Mouse (Mus musculus) heart, embryonic 16.5 days (tissue): ENCODE data around the gene Atp6v1g2. TPM values are rescaled to one million over a fixed set of nuclear protein-coding genes. Genes with fewer than 3 reads are reported as not detected.

Experiments used
- ATAC-seq: fragments of 200-750 bp; cut with Nextera tagmentation; replicated peaks from 2 replicates; pipeline ENCODE4 v1.8.0; 2017; ENCODE audit warnings: moderate number of reproducible peaks; ENCODE audit not compliant: insufficient read depth, low FRiP score; ENCODE audit errors: extremely low read depth
- H3K27ac ChIP-seq: fragments of 300-500 bp; sonication (generic); 2 replicates; pipeline ENCODE4 v1.5.1; 2014; ENCODE audit warnings: mild to moderate bottlenecking, low read length, control low read depth, moderate library complexity
- H3K27me3 ChIP-seq: fragments of 300-500 bp; sonication (generic); 2 replicates; pipeline ENCODE4 v1.6.1; 2014; ENCODE audit warnings: low read length, mixed read lengths; ENCODE audit not compliant: control insufficient read depth, insufficient read depth
- H3K36me3 ChIP-seq: fragments of 300-500 bp; sonication (generic); 2 replicates; pipeline ENCODE4 v1.6.1; 2014; ENCODE audit not compliant: control insufficient read depth, insufficient read depth
- H3K4me1 ChIP-seq: fragments of 300-500 bp; sonication (generic); 2 replicates; pipeline ENCODE4 v1.6.1; 2014; ENCODE audit warnings: low read length, mixed read lengths; ENCODE audit not compliant: control insufficient read depth, insufficient read depth
- H3K4me2 ChIP-seq: fragments of 300-500 bp; sonication (generic); 2 replicates; pipeline ENCODE4 v1.6.1; 2014; ENCODE audit warnings: low read depth, mild to moderate bottlenecking, control low read depth, low read length
- H3K4me3 ChIP-seq: fragments of 300-500 bp; sonication (generic); 2 replicates; pipeline ENCODE4 v1.5.1; 2014; ENCODE audit warnings: mild to moderate bottlenecking, control low read depth, low read length
- H3K9ac ChIP-seq: fragments of 300-500 bp; sonication (generic); 2 replicates; pipeline ENCODE4 v1.6.1; 2014; ENCODE audit warnings: low read length, control low read depth
- H3K9me3 ChIP-seq: fragments of 300-500 bp; sonication (generic); replicated peaks from 2 replicates; pipeline ENCODE4 v1.6.1; 2016; ENCODE audit warnings: low read length; ENCODE audit not compliant: control insufficient read depth
- WGBS: fragments of 180-500 bp; shearing (Covaris S2); extraction: QIAGEN DNeasy Blood & Tissue Kit; methylation state at CpG from one replicate; pipeline ENCODE4 v1.1.7; 2014; 5-methylcytosine and 5-hydroxymethylcytosine counted together
- polyA plus RNA-seq: library from polyadenylated mRNA; unstranded; fragments of >200 nt; fragmentation: Nextera tagmentation; extraction: Ambion mirVana; gene quantifications from 2 replicates; pipeline ENCODE4 v1.2.1, GENCODE M21; 2015

The Atp6v1g2 gene
- polyA plus RNA-seq, 1 experiment from 2014 or later = 10.1 TPM

DNA sequence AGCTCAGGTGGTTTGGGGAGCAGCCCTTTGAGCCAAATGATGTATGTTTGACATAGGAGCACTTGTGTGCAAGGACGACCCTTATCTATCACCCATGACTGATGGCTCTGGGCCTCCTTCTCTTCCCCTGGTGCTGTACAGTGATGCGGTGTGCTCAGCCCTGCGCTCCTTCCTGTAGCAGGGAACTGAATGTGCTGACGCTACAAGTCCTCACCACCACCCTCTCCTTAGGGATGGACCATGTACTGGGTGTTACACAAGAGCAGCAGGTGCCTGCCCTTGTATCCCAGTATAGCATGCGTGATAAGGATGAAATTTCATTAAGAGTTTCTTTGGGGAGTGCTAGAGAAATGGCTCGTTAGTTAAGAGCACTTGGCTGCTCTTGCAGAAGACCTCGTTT, 13.7 kb downstream of the Atp6v1g2 start:
- Histone ChIP-seq H3K9me3 (no peaks in the 10 kb centered on the region), H3K4me2 (no peak overlapping the region), H3K9ac (no peak overlapping the region), H3K36me3 (peaks cover 83% of the 10 kb centered on the region), H3K4me1 (peaks cover 38% of the 10 kb centered on the region), H3K27me3 (no peaks in the 10 kb centered on the region), H3K4me3 (no peak overlapping the region), H3K27ac (no peak overlapping the region)
- no peak for ATAC-seq
- WGBS = 66% methylated on average over 7 of the region's 7 CpGs

DNA sequence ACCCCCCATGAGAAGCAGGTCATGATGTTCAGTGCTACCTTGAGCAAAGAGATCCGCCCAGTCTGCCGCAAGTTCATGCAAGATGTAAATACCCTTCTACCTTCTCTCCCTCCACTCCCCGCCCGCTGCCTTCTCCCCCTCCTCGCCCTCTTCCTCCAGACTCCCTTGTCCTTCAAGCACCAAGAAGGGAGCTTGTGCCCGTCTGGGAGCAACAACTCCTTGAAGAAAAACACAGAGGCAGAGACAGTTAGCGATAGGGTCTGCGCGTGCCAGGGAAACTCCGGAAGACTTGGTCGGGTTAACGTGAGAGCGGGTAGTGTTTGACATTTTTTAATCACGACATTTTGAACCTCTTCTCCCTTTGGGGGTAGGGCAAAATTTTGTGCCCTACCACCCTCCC, 15.5 kb downstream of the Atp6v1g2 start:
- Histone ChIP-seq H3K27ac (no peak overlapping the region), H3K9me3 (no peaks in the 10 kb centered on the region), H3K36me3 (peaks cover 94% of the 10 kb centered on the region), H3K4me3 (no peak overlapping the region), H3K4me1 (peaks cover 28% of the 10 kb centered on the region), H3K27me3 (no peaks in the 10 kb centered on the region), H3K9ac (no peak overlapping the region), H3K4me2 (no peak overlapping the region)
- WGBS = 86% methylated on average over 14 of the region's 14 CpGs
- no peak for ATAC-seq

- peaks cover 92% of the 10 kb centered on the region for H3K36me3 ChIP-seq
- no peak overlapping the region for H3K4me3 ChIP-seq
- no peak overlapping the region for H3K4me2 ChIP-seq
- peaks cover 22% of the 10 kb centered on the region for H3K4me1 ChIP-seq
- ATAC-seq = no peak
- H3K27me3 ChIP-seq = no peaks in the 10 kb centered on the region
- H3K27ac ChIP-seq = no peak overlapping the region
- WGBS = 85% methylated on average over 19 of the region's 19 CpGs
- H3K9ac ChIP-seq = no peak overlapping the region
- no peaks in the 10 kb centered on the region for H3K9me3 ChIP-seq
These were observed 16.2 kb downstream of the Atp6v1g2 start for GRCm38 (mm10) chr17:35249451-35250197.

GRCm38 (mm10) chr17:35250348-35251120, 17.1 kb downstream of the Atp6v1g2 start:
- ATAC-seq = no peak
- Histone ChIP-seq H3K27ac (no peak overlapping the region), H3K4me2 (no peak overlapping the region), H3K36me3 (peaks cover 83% of the 10 kb centered on the region), H3K27me3 (no peaks in the 10 kb centered on the region), H3K9ac (no peak overlapping the region), H3K4me3 (no peak overlapping the region), H3K4me1 (peaks cover 13% of the 10 kb centered on the region), H3K9me3 (no peaks in the 10 kb centered on the region)
- WGBS = 81% methylated on average over 3 of the region's 3 CpGs

GRCm38 (mm10) chr17:35251162-35251719, 17.8 kb downstream of the Atp6v1g2 start:
- H3K9me3 ChIP-seq = no peaks in the 10 kb centered on the region
- WGBS = 70% methylated on average over 15 of the region's 15 CpGs
- H3K4me3 ChIP-seq = no peak overlapping the region
- H3K4me1 ChIP-seq = peaks cover 6% of the 10 kb centered on the region
- no peaks in the 10 kb centered on the region for H3K27me3 ChIP-seq
- H3K4me2 ChIP-seq = no peak overlapping the region
- H3K9ac ChIP-seq = no peak overlapping the region
- no peak for ATAC-seq
- H3K36me3 ChIP-seq = peaks cover 76% of the 10 kb centered on the region
- no peak overlapping the region for H3K27ac ChIP-seq

- H3K9ac ChIP-seq = no peak overlapping the region
- no peaks in the 10 kb centered on the region for H3K27me3 ChIP-seq
- peaks cover 69% of the 10 kb centered on the region for H3K36me3 ChIP-seq
- peaks cover 5% of the 10 kb centered on the region; the same call in 1 of the 2 replicates for H3K4me1 ChIP-seq
- H3K27ac ChIP-seq = no peak overlapping the region
- H3K4me3 ChIP-seq = no peak overlapping the region
- 78% methylated on average over 5 of the region's 5 CpGs for WGBS
- no peak for ATAC-seq
- no peak overlapping the region for H3K4me2 ChIP-seq
- no peaks in the 10 kb centered on the region for H3K9me3 ChIP-seq
These were observed 18.5 kb downstream of the Atp6v1g2 start for GRCm38 (mm10) chr17:35251981-35252380.

GRCm38 (mm10) chr17:35252619-35253292, 19.3 kb downstream of the Atp6v1g2 start:
- Histone ChIP-seq H3K4me1 (peaks cover 1% of the 10 kb centered on the region; the same call in 1 of the 2 replicates), H3K4me2 (no peak overlapping the region), H3K9ac (no peak overlapping the region), H3K36me3 (peaks cover 61% of the 10 kb centered on the region), H3K27ac (no peak overlapping the region), H3K4me3 (no peak overlapping the region), H3K9me3 (no peaks in the 10 kb centered on the region), H3K27me3 (no peaks in the 10 kb centered on the region)
- WGBS = 79% methylated on average over 18 of the region's 18 CpGs
- ATAC-seq = no peak

- ATAC-seq = no peak
- 83% methylated on average over 32 of the region's 32 CpGs for WGBS
These were observed 20.0 kb downstream of the Atp6v1g2 start for GRCm38 (mm10) chr17:35253293-35254093.

More at GRCm38 (mm10) chr17:35253293-35254093, 20.0 kb downstream of the Atp6v1g2 start:
- Histone ChIP-seq H3K27me3 (no peaks in the 10 kb centered on the region), H3K4me2 (no peak overlapping the region), H3K4me3 (no peak overlapping the region), H3K9ac (no peak overlapping the region), H3K9me3 (no peaks in the 10 kb centered on the region), H3K27ac (no peak overlapping the region), H3K36me3 (peaks cover 53% of the 10 kb centered on the region), H3K4me1 (peaks cover 3% of the 10 kb centered on the region; the same call in 1 of the 2 replicates)
